Mouse (Mus musculus): ENCODE measurements around the gene Polr3b.

Gene Polr3b

GRCm38 (mm10) chr10:84610783-84611182, 11.3 kb upstream of the Polr3b start:
- no peak for DNase-seq (ENCODE audit: low read depth, low spot score)

GRCm38 (mm10) chr10:84611664-84612063, 10.4 kb upstream of the Polr3b start:
- no peak for DNase-seq (ENCODE audit: low read depth, low spot score)

- DNase-seq (ENCODE audit: low read depth, low spot score), result no peak
Measured at GRCm38 (mm10) chr10:84612281-84612680, 9.8 kb upstream of the Polr3b start.

- no peak for DNase-seq (ENCODE audit: low read depth, low spot score)
Measured at GRCm38 (mm10) chr10:84613366-84613765, 8.7 kb upstream of the Polr3b start.

GRCm38 (mm10) chr10:84615076-84615475, 7.0 kb upstream of the Polr3b start:
- no peak for DNase-seq (ENCODE audit: low read depth, low spot score)

GRCm38 (mm10) chr10:84631182-84631581, 9.1 kb downstream of the Polr3b start:
- DNase-seq (ENCODE audit: low read depth, low spot score), result no peak

GRCm38 (mm10) chr10:84632005-84632404, 9.9 kb downstream of the Polr3b start:
- DNase-seq (ENCODE audit: low read depth, low spot score), result no peak

- no peak for DNase-seq (ENCODE audit: low read depth, low spot score)
Measured at GRCm38 (mm10) chr10:84636656-84637055, 14.6 kb downstream of the Polr3b start.

GRCm38 (mm10) chr10:84638382-84638781, 16.3 kb downstream of the Polr3b start:
- DNase-seq (ENCODE audit: low read depth, low spot score), result no peak

GRCm38 (mm10) chr10:84639525-84640287, 17.6 kb downstream of the Polr3b start:
- DNase-seq (ENCODE audit: low read depth, low spot score), result no peak

- DNase-seq (ENCODE audit: low read depth, low spot score), result no peak
Measured at GRCm38 (mm10) chr10:84640861-84641260, 18.8 kb downstream of the Polr3b start.

- DNase-seq (ENCODE audit: low read depth, low spot score), result no peak
Measured at GRCm38 (mm10) chr10:84641576-84641975, 19.5 kb downstream of the Polr3b start.

- DNase-seq (ENCODE audit: low read depth, low spot score), result no peak
Measured at GRCm38 (mm10) chr10:84645940-84646339, 23.8 kb downstream of the Polr3b start.

- DNase-seq (ENCODE audit: low read depth, low spot score), result no peak
Measured at GRCm38 (mm10) chr10:84646506-84647102, 24.5 kb downstream of the Polr3b start.

GRCm38 (mm10) chr10:84647264-84647663, 25.2 kb downstream of the Polr3b start:
- no peak for DNase-seq (ENCODE audit: low read depth, low spot score)

GRCm38 (mm10) chr10:84648911-84649310, 26.8 kb downstream of the Polr3b start:
- no peak for DNase-seq (ENCODE audit: low read depth, low spot score)

GRCm38 (mm10) chr10:84654029-84654428, 31.9 kb downstream of the Polr3b start:
- DNase-seq (ENCODE audit: low read depth, low spot score), result no peak

- no peak for DNase-seq (ENCODE audit: low read depth, low spot score)
Measured at GRCm38 (mm10) chr10:84654731-84655130, 32.6 kb downstream of the Polr3b start.

GRCm38 (mm10) chr10:84656618-84657017, 34.5 kb downstream of the Polr3b start:
- DNase-seq (ENCODE audit: low read depth, low spot score), result no peak

GRCm38 (mm10) chr10:84657437-84658087, 35.5 kb downstream of the Polr3b start:
- DNase-seq (ENCODE audit: low read depth, low spot score), result no peak

GRCm38 (mm10) chr10:84658088-84658848, 36.2 kb downstream of the Polr3b start:
- DNase-seq (ENCODE audit: low read depth, low spot score), result no peak

- DNase-seq (ENCODE audit: low read depth, low spot score), result no peak
Measured at GRCm38 (mm10) chr10:84659281-84659680, 37.2 kb downstream of the Polr3b start.

All from retina, adult 2 months (tissue).